Mouse (Mus musculus) spleen, postnatal 4 days (tissue): Measurements from ENCODE around the gene Gfpt2.
"Not testable (repeated sequence)": the region's sequence is repeated elsewhere in the genome, so short reads cannot be mapped to it uniquely, and the experiment has no call there.

Experiments used
- DNase-seq, 2 experiments: peaks; one replicate each; pipeline ENCODE4 v3.0.0; 2022; ENCODE audit warnings: low spot score in 2 of 2

Gene Gfpt2

GRCm38 (mm10) chr11:49794342-49795144, 565 bp downstream of the Gfpt2 start:
- no peak for DNase-seq

GRCm38 (mm10) chr11:49798931-49799330, 5.0 kb downstream of the Gfpt2 start:
- no peak for DNase-seq

GRCm38 (mm10) chr11:49801516-49801915, 7.5 kb downstream of the Gfpt2 start:
- DNase-seq = no peak

- no peak for DNase-seq
These were observed 9.8 kb downstream of the Gfpt2 start for GRCm38 (mm10) chr11:49803801-49804200.

GRCm38 (mm10) chr11:49806218-49806617, 12.2 kb downstream of the Gfpt2 start:
- DNase-seq = no peak

- no peak for DNase-seq
These were observed 15.0 kb downstream of the Gfpt2 start for GRCm38 (mm10) chr11:49808946-49809345.

GRCm38 (mm10) chr11:49810696-49811095, 16.7 kb downstream of the Gfpt2 start:
- DNase-seq = not testable (repeated sequence)

GRCm38 (mm10) chr11:49811099-49811541, 17.1 kb downstream of the Gfpt2 start:
- DNase-seq = no peak

- no peak for DNase-seq
These were observed 17.9 kb downstream of the Gfpt2 start for GRCm38 (mm10) chr11:49811879-49812278.

- no peak for DNase-seq
These were observed 25.0 kb downstream of the Gfpt2 start for GRCm38 (mm10) chr11:49818869-49819566.

- no peak for DNase-seq
These were observed 25.7 kb downstream of the Gfpt2 start for GRCm38 (mm10) chr11:49819676-49820075.

- no peak for DNase-seq
These were observed 26.9 kb downstream of the Gfpt2 start for GRCm38 (mm10) chr11:49820928-49821327.

- no peak for DNase-seq
These were observed 27.6 kb downstream of the Gfpt2 start for GRCm38 (mm10) chr11:49821546-49821945.

GRCm38 (mm10) chr11:49822337-49822736, 28.4 kb downstream of the Gfpt2 start:
- no peak for DNase-seq

- peak; percentile 71 to 93 for DNase-seq
These were observed 30.9 kb downstream of the Gfpt2 start for GRCm38 (mm10) chr11:49824896-49825295.

GRCm38 (mm10) chr11:49827243-49827642, 33.3 kb downstream of the Gfpt2 start:
- DNase-seq = no peak

- DNase-seq = no peak
These were observed 35.3 kb downstream of the Gfpt2 start for GRCm38 (mm10) chr11:49829176-49829745.

- DNase-seq = no peak
These were observed 38.0 kb downstream of the Gfpt2 start for GRCm38 (mm10) chr11:49831980-49832379.

GRCm38 (mm10) chr11:49832962-49833361, 39.0 kb downstream of the Gfpt2 start:
- no peak for DNase-seq

- DNase-seq = no peak
These were observed 40.3 kb downstream of the Gfpt2 start for GRCm38 (mm10) chr11:49834248-49834647.

GRCm38 (mm10) chr11:49835257-49835956, 41.4 kb downstream of the Gfpt2 start:
- no peak for DNase-seq
